Mouse (Mus musculus) MEL (cell line): ENCODE data around the gene Olfr145. TPM values are rescaled to one million over a fixed set of nuclear protein-coding genes. Genes with fewer than 3 reads are reported as not detected.
A peak's percentile ranks its signal among the peaks of the same experiment; 100 is the strongest.

Experiments used
- DNase-seq: peaks from one replicate; pipeline ENCODE4 v3.0.0; 2011; ENCODE audit warnings: low read depth, low spot score
- H3K27ac ChIP-seq: 2 replicates; pipeline ENCODE4 v1.5.1; 2012; ENCODE audit warnings: low read depth, mild to moderate bottlenecking, control low read depth, low read length, moderate library complexity; ENCODE audit not compliant: control insufficient read depth
- H3K27me3 ChIP-seq, 2 experiments: fragments of 150-350 bp in 1 of 2; sonication (generic) in 1 of 2; 2 replicates each; pipeline ENCODE4 v1.6.1; 2012; ENCODE audit warnings: low read length in 2 of 2, mild to moderate bottlenecking in 2 of 2, improper control_type of control experiment in 1 of 2, moderate library complexity in 1 of 2; ENCODE audit not compliant: insufficient read depth in 2 of 2, control insufficient read depth in 1 of 2
- H3K36me3 ChIP-seq, 2 experiments: 2 replicates each; pipeline ENCODE4 v1.6.1; 2012 to 2014; ENCODE audit warnings: low read length in 2 of 2, improper control_type of control experiment in 1 of 2, inconsistent platforms in 1 of 2, mild to moderate bottlenecking in 1 of 2; ENCODE audit not compliant: insufficient read depth in 2 of 2, control insufficient read depth in 1 of 2
- H3K4me1 ChIP-seq, 2 experiments: fragments of 150-350 bp in 1 of 2; sonication (generic) in 1 of 2; 2 replicates each; pipeline ENCODE4 v1.6.1; 2012; ENCODE audit warnings: low read length in 2 of 2, improper control_type of control experiment in 1 of 2, mild to moderate bottlenecking in 1 of 2; ENCODE audit not compliant: insufficient read depth in 2 of 2, control insufficient read depth in 1 of 2
- H3K4me3 ChIP-seq, 2 experiments: fragments of 150-350 bp in 1 of 2; sonication (generic) in 1 of 2; 2 replicates each; pipeline ENCODE4 v1.5.1; 2012; ENCODE audit warnings: low read depth in 2 of 2, low read length in 2 of 2, mild to moderate bottlenecking in 2 of 2, moderate library complexity in 2 of 2, control low read depth in 1 of 2, improper control_type of control experiment in 1 of 2; ENCODE audit not compliant: control insufficient read depth in 1 of 2, insufficient read depth in 1 of 2
- H3K79me2 ChIP-seq: 2 replicates; pipeline ENCODE4 v1.6.1; 2012; ENCODE audit warnings: mild to moderate bottlenecking, low read length, moderate library complexity; ENCODE audit not compliant: control insufficient read depth, poor library complexity, insufficient read depth
- H3K9ac ChIP-seq: 2 replicates; pipeline ENCODE4 v1.6.1; 2012; ENCODE audit warnings: low read depth, mild to moderate bottlenecking, control low read depth, low read length, moderate library complexity; ENCODE audit not compliant: control insufficient read depth, poor library complexity, severe bottlenecking
- H3K9me3 ChIP-seq: fragments of 150-350 bp; sonication (generic); replicated peaks from 2 replicates; pipeline ENCODE4 v1.6.1; 2012; ENCODE audit warnings: mild to moderate bottlenecking, low read length, improper control_type of control experiment, moderate library complexity; ENCODE audit not compliant: insufficient read depth
- CHD1 ChIP-seq: IDR thresholded peaks from 2 replicates; pipeline ENCODE4 v1.6.1; 2012; ENCODE audit warnings: low read depth, mild to moderate bottlenecking, inconsistent platforms, low read length, improper control_type of control experiment
- CHD2 ChIP-seq: IDR thresholded peaks from 2 replicates; pipeline ENCODE4 v1.6.1; 2011; ENCODE audit warnings: low read length, improper control_type of control experiment
- CTCF ChIP-seq, 3 experiments: IDR thresholded peaks in 2 of 3; conservative IDR thresholded peaks in 1 of 3; 2 replicates each; pipeline ENCODE4 v1.5.1; 2011 to 2012; ENCODE audit warnings: low read length in 3 of 3, low read depth in 2 of 3, mild to moderate bottlenecking in 2 of 3, improper control_type of control experiment in 1 of 3, inconsistent platforms in 1 of 3, mixed read lengths in 1 of 3, moderate library complexity in 1 of 3; ENCODE audit not compliant: control insufficient read depth in 1 of 3, insufficient read depth in 1 of 3, poor library complexity in 1 of 3, severe bottlenecking in 1 of 3
- E2F4 ChIP-seq: IDR thresholded peaks from 2 replicates; pipeline ENCODE4 v1.6.1; 2011; ENCODE audit warnings: low read depth, low read length, improper control_type of control experiment, borderline replicate concordance
- ELF1 ChIP-seq: IDR thresholded peaks from 2 replicates; pipeline ENCODE4 v1.6.1; 2014; ENCODE audit warnings: low read depth, mild to moderate bottlenecking, inconsistent platforms, low read length, improper control_type of control experiment, moderate library complexity
- EP300 ChIP-seq, 2 experiments: IDR thresholded peaks; 2 replicates each; pipeline ENCODE4 v1.6.1; 2011; ENCODE audit warnings: improper control_type of control experiment in 2 of 2, low read length in 2 of 2, low read depth in 1 of 2, mild to moderate bottlenecking in 1 of 2
- ETS1 ChIP-seq: IDR thresholded peaks from 2 replicates; pipeline ENCODE4 v1.6.1; 2012; ENCODE audit warnings: low read depth, mild to moderate bottlenecking, inconsistent platforms, low read length, improper control_type of control experiment, moderate library complexity
- HCFC1 ChIP-seq: IDR thresholded peaks from 2 replicates; pipeline ENCODE4 v1.6.1; 2012; ENCODE audit warnings: low read depth, mild to moderate bottlenecking, inconsistent platforms, low read length, improper control_type of control experiment, moderate library complexity
- MAZ ChIP-seq: IDR thresholded peaks from 2 replicates; pipeline ENCODE4 v1.6.1; 2012; ENCODE audit warnings: low read depth, mild to moderate bottlenecking, inconsistent platforms, low read length, improper control_type of control experiment
- MXI1 ChIP-seq: IDR thresholded peaks from 2 replicates; pipeline ENCODE4 v1.6.1; 2011; ENCODE audit warnings: mild to moderate bottlenecking, low read depth, low read length, improper control_type of control experiment
- NRF1 ChIP-seq: IDR thresholded peaks from 2 replicates; pipeline ENCODE4 v1.6.1; 2014; ENCODE audit warnings: low read depth, mild to moderate bottlenecking, inconsistent platforms, low read length, improper control_type of control experiment, moderate library complexity; ENCODE audit not compliant: poor library complexity, insufficient read depth, severe bottlenecking
- POLR2A ChIP-seq, 2 experiments: IDR thresholded peaks; 2 replicates each; pipeline ENCODE4 v1.6.1; 2011 to 2012; ENCODE audit warnings: low read length in 2 of 2, mild to moderate bottlenecking in 2 of 2, control low read depth in 1 of 2, improper control_type of control experiment in 1 of 2, low read depth in 1 of 2, moderate library complexity in 1 of 2; ENCODE audit not compliant: control insufficient read depth in 1 of 2, insufficient read depth in 1 of 2, poor library complexity in 1 of 2
- POLR2AphosphoS2 ChIP-seq: IDR thresholded peaks from 2 replicates; pipeline ENCODE4 v1.6.1; 2011; ENCODE audit warnings: low read length, improper control_type of control experiment
- POLR2AphosphoS5 ChIP-seq: IDR thresholded peaks from 2 replicates; pipeline ENCODE4 v1.6.1; 2012; ENCODE audit warnings: low read depth, borderline replicate concordance, mild to moderate bottlenecking, inconsistent platforms, low read length, moderate library complexity, mixed read lengths
- RAD21 ChIP-seq: IDR thresholded peaks from 2 replicates; pipeline ENCODE4 v1.6.1; 2011; ENCODE audit warnings: mild to moderate bottlenecking, low read depth, low read length, improper control_type of control experiment
- RCOR1 ChIP-seq: IDR thresholded peaks from 2 replicates; pipeline ENCODE4 v1.6.1; 2012; ENCODE audit warnings: low read depth, mild to moderate bottlenecking, inconsistent platforms, low read length, improper control_type of control experiment
- SIN3A ChIP-seq: IDR thresholded peaks from 2 replicates; pipeline ENCODE4 v1.6.1; 2012; ENCODE audit warnings: low read length, improper control_type of control experiment, inconsistent platforms
- SMC3 ChIP-seq: IDR thresholded peaks from 2 replicates; pipeline ENCODE4 v1.6.1; 2011; ENCODE audit warnings: low read depth, low read length, improper control_type of control experiment
- TAL1 ChIP-seq: IDR thresholded peaks from 2 replicates; pipeline ENCODE4 v1.6.1; 2012; ENCODE audit warnings: mild to moderate bottlenecking, inconsistent platforms, low read length, moderate library complexity, mixed read lengths
- TBP ChIP-seq: IDR thresholded peaks from 2 replicates; pipeline ENCODE4 v1.8.0; 2011; ENCODE audit warnings: low read depth, low read length, improper control_type of control experiment
- TCF12 ChIP-seq: IDR thresholded peaks from 2 replicates; pipeline ENCODE4 v1.6.1; 2014; ENCODE audit warnings: low read depth, mild to moderate bottlenecking, inconsistent platforms, low read length, improper control_type of control experiment, moderate library complexity
- UBTF ChIP-seq: IDR thresholded peaks from 2 replicates; pipeline ENCODE4 v1.6.1; 2012; ENCODE audit warnings: low read depth, mild to moderate bottlenecking, inconsistent platforms, low read length, improper control_type of control experiment, moderate library complexity, borderline replicate concordance; ENCODE audit not compliant: insufficient read depth
- USF2 ChIP-seq, 2 experiments: IDR thresholded peaks; 2 replicates each; pipeline ENCODE4 v1.6.1; 2011 to 2012; ENCODE audit warnings: improper control_type of control experiment in 2 of 2, low read length in 2 of 2, borderline replicate concordance in 1 of 2, inconsistent platforms in 1 of 2, low read depth in 1 of 2, mild to moderate bottlenecking in 1 of 2; ENCODE audit not compliant: insufficient read depth in 1 of 2
- ZC3H11A ChIP-seq: IDR thresholded peaks from 2 replicates; pipeline ENCODE4 v1.6.1; 2012; ENCODE audit warnings: low read depth, mild to moderate bottlenecking, inconsistent platforms, low read length, improper control_type of control experiment
- ZMIZ1 ChIP-seq: IDR thresholded peaks from 2 replicates; pipeline ENCODE4 v1.6.1; 2012; ENCODE audit warnings: low read depth, mild to moderate bottlenecking, inconsistent platforms, low read length, improper control_type of control experiment, moderate library complexity
- ZNF384 ChIP-seq: IDR thresholded peaks from 2 replicates; pipeline ENCODE4 v1.6.1; 2012; ENCODE audit warnings: low read depth, mild to moderate bottlenecking, inconsistent platforms, low read length, improper control_type of control experiment
- polyA plus RNA-seq, 2 experiments: library from polyadenylated mRNA; stranded (reverse) in 1 of 2; unstranded in 1 of 2; fragments of >175 nt in 1 of 2; fragments of >200 nt in 1 of 2; gene quantifications; 2 replicates each; pipeline versions ENCODE4 v1.2.1 to v1.2.4; 2012; ENCODE audit warnings: low replicate concordance in 2 of 2, low read depth in 1 of 2; ENCODE audit not compliant: insufficient read length in 2 of 2, insufficient read depth in 1 of 2, missing spikeins in 1 of 2
- total RNA-seq: library from RNA; depleted of rRNA; stranded (reverse); fragments of 300-350 nt; gene quantifications from 2 replicates; pipeline ENCODE4 v1.2.3, GENCODE M21; 2012

Olfr145 gene
- total and polyA plus RNA-seq, 3 experiments = not detected

DNA sequence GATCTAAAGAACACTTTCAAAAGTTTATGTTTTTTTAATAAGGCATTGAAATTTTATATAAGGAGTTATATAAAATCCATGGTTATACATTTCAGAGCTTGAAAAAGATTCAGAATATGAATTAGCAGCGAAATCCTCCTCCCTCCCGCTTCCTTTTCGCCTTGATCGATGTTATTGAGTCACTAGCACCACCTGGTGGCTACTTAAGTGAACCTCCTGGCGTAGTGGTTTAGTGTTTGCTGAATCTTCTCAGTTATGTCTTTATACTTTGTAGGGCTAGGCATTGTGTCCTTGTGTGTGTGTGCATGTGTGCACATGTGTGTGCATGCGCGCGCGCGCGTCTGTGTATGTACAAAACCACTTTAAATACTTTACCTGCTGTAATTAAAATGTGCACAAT is 36.0 kb downstream of the Olfr145 start:
- H3K4me1 ChIP-seq = no peaks in the 10 kb centered on the region
- no peaks in the 10 kb centered on the region for H3K27me3 ChIP-seq
- H3K79me2 ChIP-seq = no peaks in the 10 kb centered on the region
- no peak overlapping the region for H3K27ac ChIP-seq
- H3K9ac ChIP-seq = no peak overlapping the region
- TF ChIP-seq CHD1 (no peak), POLR2AphosphoS5 (no peak), ZNF384 (no peak), ZMIZ1 (no peak), SIN3A (no peak), ZC3H11A (peak; percentile 80), CTCF (IDR thresholded peaks at IDR 0.05 in 2 of 3, conservative IDR thresholded peaks at IDR 0.05 in 1 of 3; ENCODE audit: control insufficient read depth in 1 of 3, insufficient read depth in 1 of 3, low read depth in 2 of 3, low read length in 3 of 3, poor library complexity in 1 of 3, severe bottlenecking in 1 of 3) (peak; percentile 63 to 85 (median 65)), TBP (no peak), UBTF (no peak), EP300 (IDR thresholded peaks at IDR 0.05; ENCODE audit: low read depth in 1 of 2, low read length in 2 of 2) (no peak), MXI1 (no peak), MAZ (no peak), TCF12 (no peak), POLR2AphosphoS2 (no peak), TAL1 (no peak), RAD21 (peak; percentile 85), POLR2A (IDR thresholded peaks at IDR 0.05; ENCODE audit: control insufficient read depth in 1 of 2, insufficient read depth in 1 of 2, low read depth in 1 of 2, low read length in 2 of 2, poor library complexity in 1 of 2) (no peak), CHD2 (no peak), NRF1 (no peak), ETS1 (no peak), SMC3 (peak; percentile 90), ELF1 (no peak)
- no peaks in the 10 kb centered on the region for H3K36me3 ChIP-seq
- H3K4me3 ChIP-seq = no peak overlapping the region
- peak; percentile 73 for DNase-seq
- no peaks in the 10 kb centered on the region for H3K9me3 ChIP-seq

GRCm38 (mm10) chr9:37934146-37934545 is 37.6 kb downstream of the Olfr145 start:
- DNase-seq = no peak
- no peaks in the 10 kb centered on the region for H3K27me3 ChIP-seq
- no peaks in the 10 kb centered on the region for H3K4me1 ChIP-seq
- no peak overlapping the region for H3K9ac ChIP-seq
- no peaks in the 10 kb centered on the region for H3K36me3 ChIP-seq
- no peaks in the 10 kb centered on the region for H3K9me3 ChIP-seq
- no peaks in the 10 kb centered on the region for H3K79me2 ChIP-seq
- no peak for TF ChIP-seq SIN3A
- no peak for TF ChIP-seq USF2 (IDR thresholded peaks at IDR 0.05; ENCODE audit: borderline replicate concordance in 1 of 2, insufficient read depth in 1 of 2, low read depth in 1 of 2, low read length in 2 of 2)
- no peak for TF ChIP-seq RCOR1
- TF ChIP-seq E2F4 = no peak
- TF ChIP-seq HCFC1 = no peak
- H3K27ac ChIP-seq = no peak overlapping the region
- H3K4me3 ChIP-seq = no peak overlapping the region
